Mouse (Mus musculus): ENCODE measurements at regions not wholly inside any gene's neighbourhood (a gene's known extent, or its start where the extent isn't known, plus 50 kb on each side); places are given as distances from the start of the nearest gene placed in this dataset.

- H3K4me3 ChIP-seq (replicated peaks), result no peak overlapping the region
- no peak overlapping the region for H3K9ac ChIP-seq
- H3K4me1 ChIP-seq, result no peaks in the 10 kb centered on the region
- ATAC-seq (ENCODE audit: low FRiP score), result no peak
- no peaks in the 10 kb centered on the region for H3K9me3 ChIP-seq
- no peaks in the 10 kb centered on the region for H3K27me3 ChIP-seq
- 91% methylated on average over 4 of the region's 4 CpGs for WGBS
- H3K27ac ChIP-seq, result no peak overlapping the region
- no peaks in the 10 kb centered on the region for H3K36me3 ChIP-seq (replicated peaks)
- H3K4me2 ChIP-seq, result no peak overlapping the region
Observed at GRCm38 (mm10) chr9:112608932-112609331, 373.2 kb upstream of the Arpp21 start.

DNA sequence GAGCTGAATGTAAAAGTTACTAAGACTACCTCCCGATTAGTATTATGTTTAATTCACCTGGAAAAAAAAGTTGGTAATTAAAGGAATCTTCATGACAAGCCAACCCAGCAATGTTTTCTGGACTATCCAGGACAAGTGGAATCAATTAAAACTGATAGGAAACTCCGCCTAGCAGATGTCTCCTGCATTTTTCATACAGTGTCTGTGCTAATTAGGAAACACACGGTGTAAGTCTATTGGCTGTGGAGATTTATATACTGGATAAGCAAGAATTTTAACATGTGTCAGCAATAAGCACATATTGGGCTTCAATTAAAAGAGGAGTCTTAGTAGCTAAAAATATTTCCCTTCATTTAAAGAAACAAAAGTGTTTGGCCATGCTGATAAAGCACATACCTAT, 371.5 kb upstream of the Arpp21 start:
- Histone ChIP-seq H3K9me3 (no peaks in the 10 kb centered on the region), H3K4me3 (replicated peaks) (no peak overlapping the region), H3K27ac (no peak overlapping the region), H3K4me1 (no peaks in the 10 kb centered on the region), H3K36me3 (replicated peaks) (no peaks in the 10 kb centered on the region), H3K9ac (no peak overlapping the region), H3K27me3 (no peaks in the 10 kb centered on the region), H3K4me2 (no peak overlapping the region)
- whole genome bisulfite sequencing, result 74% methylated on average over 3 of the region's 3 CpGs
- ATAC-seq (ENCODE audit: low FRiP score), result no peak

DNA sequence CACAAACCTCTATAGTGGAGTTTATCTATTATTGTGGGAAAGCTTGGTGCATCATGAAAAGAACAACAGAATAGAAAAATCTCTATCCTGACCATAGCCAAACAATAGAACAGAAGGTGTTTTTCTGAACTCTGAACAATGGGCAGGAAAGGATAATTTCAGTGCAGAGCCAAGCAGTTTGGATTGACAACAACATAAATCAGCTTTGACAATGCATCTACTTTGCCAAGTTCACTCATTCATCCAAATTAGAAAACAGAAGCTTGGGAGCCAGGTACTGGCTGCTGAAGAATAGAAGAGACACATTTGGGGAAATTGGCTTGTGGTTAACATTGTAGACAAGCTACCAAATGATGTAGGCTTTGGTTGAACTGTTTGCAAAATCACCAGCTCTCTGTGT, 360.0 kb upstream of the Arpp21 start:
- H3K4me1 ChIP-seq, result no peaks in the 10 kb centered on the region
- no peaks in the 10 kb centered on the region for H3K27me3 ChIP-seq
- H3K9me3 ChIP-seq, result no peaks in the 10 kb centered on the region
- no peak overlapping the region for H3K9ac ChIP-seq
- H3K4me3 ChIP-seq (replicated peaks), result no peak overlapping the region
- no peaks in the 10 kb centered on the region for H3K36me3 ChIP-seq (replicated peaks)
- ATAC-seq (ENCODE audit: low FRiP score), result no peak
- no peak overlapping the region for H3K4me2 ChIP-seq
- no peak overlapping the region for H3K27ac ChIP-seq

DNA sequence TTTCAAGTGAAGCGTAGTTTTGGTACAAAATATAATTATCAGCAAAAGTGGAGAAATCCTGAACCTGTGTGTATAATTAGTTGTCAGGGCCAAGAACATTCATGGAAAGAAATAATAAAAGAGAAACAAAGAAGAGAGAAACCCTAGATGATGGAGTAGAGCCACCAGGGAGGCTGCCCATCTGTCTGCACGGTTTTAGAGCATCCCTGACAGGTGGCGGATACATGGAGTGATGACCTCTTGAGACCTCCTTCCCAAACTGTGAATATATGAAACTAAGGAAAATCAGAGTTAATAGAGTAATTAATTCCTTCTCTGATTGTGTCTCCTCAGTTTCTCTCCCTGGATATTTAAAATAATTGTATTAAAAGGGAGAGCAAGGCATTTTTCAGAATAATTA, 354.5 kb upstream of the Arpp21 start:
- Histone ChIP-seq H3K4me3 (replicated peaks) (no peak overlapping the region), H3K27ac (no peak overlapping the region), H3K9ac (no peak overlapping the region), H3K27me3 (no peaks in the 10 kb centered on the region), H3K4me2 (no peak overlapping the region), H3K4me1 (no peaks in the 10 kb centered on the region), H3K36me3 (replicated peaks) (no peaks in the 10 kb centered on the region), H3K9me3 (no peaks in the 10 kb centered on the region)
- WGBS, result 70% methylated on average over 3 of the region's 3 CpGs
- no peak for ATAC-seq (ENCODE audit: low FRiP score)

DNA sequence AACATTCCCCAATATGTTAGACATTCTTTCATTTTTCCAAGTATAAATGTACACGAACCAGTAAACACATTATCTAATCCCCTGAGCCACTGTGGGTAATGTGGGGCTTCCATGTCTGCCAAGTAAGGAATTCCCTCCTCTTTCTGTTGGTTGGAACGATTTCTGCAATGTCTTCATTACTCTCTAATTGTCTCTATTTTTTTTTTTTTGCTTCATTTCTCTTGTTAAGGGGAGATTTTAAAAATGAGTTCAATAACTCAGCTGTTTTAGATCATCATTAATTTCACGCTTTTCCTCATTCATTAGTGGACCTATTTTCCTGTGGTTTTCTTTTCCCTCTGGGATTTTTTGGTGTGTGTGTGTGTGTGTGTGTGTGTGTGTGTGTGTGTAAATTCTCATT, 337.6 kb upstream of the Arpp21 start:
- Histone ChIP-seq H3K27me3 (no peaks in the 10 kb centered on the region), H3K4me1 (no peaks in the 10 kb centered on the region), H3K9me3 (no peaks in the 10 kb centered on the region), H3K9ac (no peak overlapping the region), H3K36me3 (replicated peaks) (no peaks in the 10 kb centered on the region), H3K4me3 (replicated peaks) (no peak overlapping the region), H3K27ac (no peak overlapping the region), H3K4me2 (no peak overlapping the region)
- WGBS, result 64% methylated on average over 3 of the region's 3 CpGs
- ATAC-seq (ENCODE audit: low FRiP score), result no peak

- ATAC-seq (ENCODE audit: low FRiP score), result no peak; the same call in 1 of the 2 replicates
- H3K9me3 ChIP-seq, result no peaks in the 10 kb centered on the region
- no peaks in the 10 kb centered on the region for H3K27me3 ChIP-seq
- H3K27ac ChIP-seq, result no peak overlapping the region
- H3K36me3 ChIP-seq (replicated peaks), result no peaks in the 10 kb centered on the region
- H3K4me2 ChIP-seq, result no peak overlapping the region
- peaks cover 7% of the 10 kb centered on the region for H3K4me1 ChIP-seq
- H3K9ac ChIP-seq, result no peak overlapping the region
- no peak overlapping the region for H3K4me3 ChIP-seq (replicated peaks)
Observed at GRCm38 (mm10) chr9:112561348-112561747, 325.6 kb upstream of the Arpp21 start.

DNA sequence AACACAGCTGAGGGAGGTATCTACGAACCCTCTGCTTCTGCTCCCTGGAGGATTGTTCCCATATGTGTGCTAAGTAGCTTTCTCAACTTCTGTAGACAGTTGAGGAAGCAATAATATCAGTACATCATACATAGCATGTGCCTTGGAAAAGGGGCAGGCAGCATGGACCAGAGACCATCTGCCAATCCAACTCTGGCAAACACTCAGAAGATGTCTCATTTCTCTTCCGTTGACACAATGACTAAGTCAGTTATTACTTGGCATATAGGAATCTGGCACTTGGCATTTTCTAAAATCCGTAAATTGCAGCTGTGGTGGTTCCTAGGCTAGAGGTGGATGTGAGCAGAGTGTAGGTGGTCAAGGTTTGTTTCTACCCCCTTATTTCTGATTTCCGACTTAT, 324.5 kb upstream of the Arpp21 start:
- Histone ChIP-seq H3K4me1 (peaks cover 7% of the 10 kb centered on the region), H3K9me3 (no peaks in the 10 kb centered on the region), H3K27me3 (no peaks in the 10 kb centered on the region), H3K4me3 (replicated peaks) (no peak overlapping the region), H3K4me2 (no peak overlapping the region), H3K27ac (no peak overlapping the region), H3K9ac (no peak overlapping the region), H3K36me3 (replicated peaks) (no peaks in the 10 kb centered on the region)
- no peak for ATAC-seq (ENCODE audit: low FRiP score)
- WGBS, result 92% methylated on average over 4 of the region's 4 CpGs

- 78% methylated on average over 2 of the region's 2 CpGs for WGBS
Observed at GRCm38 (mm10) chr9:112537924-112538323, 302.2 kb upstream of the Arpp21 start.

DNA sequence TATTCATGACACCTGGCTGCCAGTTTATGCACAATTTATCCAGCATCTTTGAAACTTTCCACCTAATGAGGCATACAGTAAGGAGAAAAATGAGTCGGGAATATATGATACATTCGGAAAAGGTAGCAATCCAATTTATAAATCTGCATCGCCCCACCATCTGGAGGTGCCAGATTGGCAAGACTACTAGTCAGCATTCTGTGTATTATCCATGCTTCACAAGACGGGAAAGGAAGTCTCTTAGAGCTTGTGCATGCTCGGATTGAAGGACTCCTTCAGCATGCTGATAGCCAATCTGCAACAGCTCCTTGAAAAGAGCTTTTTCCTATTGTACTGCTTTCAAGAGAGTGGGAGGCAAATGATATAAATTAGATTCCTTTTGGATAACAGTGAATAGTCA, 289.6 kb upstream of the Arpp21 start:
- no peak overlapping the region for H3K4me3 ChIP-seq (replicated peaks)
- 67% methylated on average over 5 of the region's 5 CpGs for WGBS
- H3K9ac ChIP-seq, result no peak overlapping the region
- no peaks in the 10 kb centered on the region for H3K9me3 ChIP-seq
- H3K36me3 ChIP-seq (replicated peaks), result no peaks in the 10 kb centered on the region
- no peak for ATAC-seq (ENCODE audit: low FRiP score)
- H3K4me2 ChIP-seq, result no peak overlapping the region
- no peaks in the 10 kb centered on the region for H3K27me3 ChIP-seq
- H3K4me1 ChIP-seq, result no peaks in the 10 kb centered on the region
- no peak overlapping the region for H3K27ac ChIP-seq

More at GRCm38 (mm10) chr9:112537924-112538323, 302.2 kb upstream of the Arpp21 start:
- Histone ChIP-seq H3K4me1 (no peaks in the 10 kb centered on the region), H3K4me2 (no peak overlapping the region), H3K27me3 (no peaks in the 10 kb centered on the region), H3K27ac (no peak overlapping the region), H3K9me3 (no peaks in the 10 kb centered on the region), H3K36me3 (replicated peaks) (no peaks in the 10 kb centered on the region), H3K9ac (no peak overlapping the region), H3K4me3 (replicated peaks) (no peak overlapping the region)
- no peak for ATAC-seq (ENCODE audit: low FRiP score)

DNA sequence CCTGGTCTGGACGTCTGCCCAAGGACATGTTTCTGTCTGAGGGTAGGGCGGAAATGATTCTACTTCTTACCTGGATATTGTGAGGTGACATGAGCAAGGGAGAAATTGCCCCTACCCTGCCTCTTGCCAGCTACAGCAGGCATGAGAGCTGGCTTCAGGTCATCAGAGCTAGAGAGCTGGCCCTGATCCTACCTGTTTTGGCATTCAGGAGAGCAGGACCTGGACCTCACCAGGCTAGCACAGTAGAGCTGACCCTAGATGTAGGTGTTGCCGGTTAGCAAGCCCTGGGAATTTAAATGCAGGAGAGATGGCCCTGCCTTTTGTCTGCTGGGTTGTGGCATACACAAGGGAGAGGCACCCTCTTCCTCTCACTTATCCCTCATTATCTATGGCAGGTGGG, 287.5 kb upstream of the Arpp21 start:
- no peak overlapping the region for H3K4me2 ChIP-seq
- no peaks in the 10 kb centered on the region for H3K4me1 ChIP-seq
- H3K9me3 ChIP-seq, result no peaks in the 10 kb centered on the region
- no peaks in the 10 kb centered on the region for H3K27me3 ChIP-seq
- WGBS, result 84% methylated on average over 3 of the region's 3 CpGs
- H3K9ac ChIP-seq, result no peak overlapping the region
- H3K4me3 ChIP-seq (replicated peaks), result no peak overlapping the region
- no peak for ATAC-seq (ENCODE audit: low FRiP score)
- no peak overlapping the region for H3K27ac ChIP-seq
- no peaks in the 10 kb centered on the region for H3K36me3 ChIP-seq (replicated peaks)

GRCm38 (mm10) chr9:112510716-112511115, 275.0 kb upstream of the Arpp21 start:
- H3K27ac ChIP-seq, result no peak overlapping the region
- H3K9ac ChIP-seq, result no peak overlapping the region
- no peak overlapping the region for H3K4me3 ChIP-seq (replicated peaks)
- ATAC-seq (ENCODE audit: low FRiP score), result no peak
- WGBS, result 58% methylated on average over 2 of the region's 2 CpGs
- no peaks in the 10 kb centered on the region for H3K36me3 ChIP-seq (replicated peaks)
- H3K4me2 ChIP-seq, result no peak overlapping the region
- no peaks in the 10 kb centered on the region for H3K9me3 ChIP-seq
- H3K4me1 ChIP-seq, result no peaks in the 10 kb centered on the region
- no peaks in the 10 kb centered on the region for H3K27me3 ChIP-seq

DNA sequence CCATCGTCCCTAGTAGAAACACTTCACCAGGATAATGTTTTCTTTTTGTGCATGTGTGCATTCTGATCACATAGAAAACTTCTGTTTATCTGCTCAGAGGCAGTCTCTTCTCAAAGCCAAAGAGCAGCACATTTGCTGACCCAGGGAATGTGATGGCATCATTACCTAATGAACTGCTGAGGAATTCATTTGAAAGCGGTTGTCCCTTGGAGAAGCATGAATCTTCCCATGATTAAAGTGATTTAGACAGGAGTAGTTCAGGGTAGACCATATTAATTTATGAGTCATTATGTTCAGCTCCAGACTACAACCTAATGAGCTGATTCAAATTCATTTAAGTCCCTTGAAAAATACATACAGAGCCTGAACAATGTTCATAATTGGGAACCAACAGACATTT, 271.1 kb upstream of the Arpp21 start:
- ATAC-seq (ENCODE audit: low FRiP score), result no peak
- 64% methylated on average over 2 of the region's 2 CpGs for WGBS
- Histone ChIP-seq H3K36me3 (replicated peaks) (no peaks in the 10 kb centered on the region), H3K9me3 (no peaks in the 10 kb centered on the region), H3K4me1 (no peaks in the 10 kb centered on the region), H3K4me3 (replicated peaks) (no peak overlapping the region), H3K9ac (no peak overlapping the region), H3K27me3 (no peaks in the 10 kb centered on the region), H3K27ac (no peak overlapping the region), H3K4me2 (no peak overlapping the region)

DNA sequence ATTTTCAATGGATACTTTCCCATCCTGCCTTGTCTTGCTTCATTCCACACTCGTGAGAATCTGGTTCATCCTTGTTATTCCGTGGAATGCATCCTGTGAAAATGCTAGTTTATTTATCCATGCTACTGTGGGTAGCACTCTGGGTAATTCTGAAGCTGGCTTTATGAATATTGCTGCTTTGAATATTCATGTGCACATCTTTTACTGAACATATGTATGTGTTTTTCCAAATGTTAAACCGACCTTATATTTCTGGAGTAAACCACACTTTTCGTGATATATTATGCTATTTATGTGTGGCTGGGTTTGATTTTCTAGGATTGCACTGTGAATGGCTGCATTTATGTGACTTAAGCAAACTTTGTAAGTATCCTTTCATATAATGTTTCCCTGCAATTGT, 262.9 kb upstream of the Arpp21 start:
- Histone ChIP-seq H3K27ac (no peak overlapping the region), H3K4me1 (no peaks in the 10 kb centered on the region), H3K27me3 (no peaks in the 10 kb centered on the region), H3K36me3 (replicated peaks) (no peaks in the 10 kb centered on the region), H3K4me3 (replicated peaks) (no peak overlapping the region), H3K4me2 (no peak overlapping the region), H3K9ac (no peak overlapping the region), H3K9me3 (no peaks in the 10 kb centered on the region)
- WGBS, result 86% methylated on average over 4 of the region's 4 CpGs
- no peak for ATAC-seq (ENCODE audit: low FRiP score)

DNA sequence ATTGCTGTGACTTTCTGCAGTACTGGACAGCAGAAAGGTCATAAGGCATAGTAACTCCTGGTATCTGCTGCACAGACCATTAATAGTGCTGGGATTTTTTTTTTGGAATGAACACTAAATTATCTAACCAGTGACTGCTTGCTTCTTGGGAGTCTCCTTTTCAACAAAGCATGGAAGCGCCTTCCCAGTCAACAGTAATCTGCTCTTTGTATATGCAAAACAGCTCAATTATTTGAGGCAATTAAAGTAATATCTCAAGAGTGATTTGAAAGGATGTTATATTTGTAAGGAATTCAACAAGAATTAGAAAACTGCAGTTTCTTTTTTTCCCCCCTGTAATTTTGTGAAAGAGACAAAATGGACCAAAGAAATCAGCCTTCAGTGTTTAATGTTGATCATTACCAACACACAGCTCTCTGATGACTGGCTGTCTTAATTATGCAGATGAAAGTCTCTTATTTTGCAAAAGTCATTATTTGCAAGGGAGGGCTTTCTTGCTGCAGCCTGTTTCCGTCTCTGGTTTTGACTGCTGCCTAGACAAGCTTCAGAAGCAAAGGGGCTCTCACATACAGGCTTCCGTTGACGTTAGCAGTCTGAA, 260.3 kb upstream of the Arpp21 start:
- no peak for ATAC-seq (ENCODE audit: low FRiP score)
- 60% methylated on average over 4 of the region's 4 CpGs for WGBS
- Histone ChIP-seq H3K9me3 (no peaks in the 10 kb centered on the region), H3K4me2 (no peak overlapping the region), H3K4me1 (no peaks in the 10 kb centered on the region), H3K9ac (no peak overlapping the region), H3K27me3 (no peaks in the 10 kb centered on the region), H3K36me3 (replicated peaks) (no peaks in the 10 kb centered on the region), H3K27ac (no peak overlapping the region), H3K4me3 (replicated peaks) (no peak overlapping the region)
